Mouse (Mus musculus): ENCODE measurements at regions not wholly inside any gene's neighbourhood (a gene's known extent, or its start where the extent isn't known, plus 50 kb on each side); places are given as distances from the start of the nearest gene placed in this dataset.

- peak overlapping the region; percentile 8; the same call in 1 of the 2 replicates for H3K4me2 ChIP-seq (replicated peaks; ENCODE audit: low read depth, low read length, severe bottlenecking)
- DNase-seq (ENCODE audit: low spot score) = no peak
Measured at GRCm38 (mm10) chr7:68579216-68579615, 169.8 kb downstream of the Arrdc4 start.

GRCm38 (mm10) chr7:68571315-68571714, 177.7 kb downstream of the Arrdc4 start:
- no peak for DNase-seq (ENCODE audit: low spot score)
- Histone ChIP-seq H3K4me2 (replicated peaks; ENCODE audit: low read depth, low read length, severe bottlenecking) (no peak overlapping the region), H3K9ac (ENCODE audit: low read depth, low read length, severe bottlenecking) (no peak overlapping the region), H3K27ac (replicated peaks; ENCODE audit: low read depth, low read length) (no peak overlapping the region), H3K27me3 (ENCODE audit: control insufficient read depth, insufficient read depth, low read length) (no peaks in the 10 kb centered on the region), H3K36me3 (ENCODE audit: control insufficient read depth, insufficient read depth, low read length) (no peaks in the 10 kb centered on the region), H3K4me1 (ENCODE audit: control insufficient read depth, insufficient read depth, low read length) (no peaks in the 10 kb centered on the region), H3K4me3 (replicated peaks; ENCODE audit: low read length) (no peak overlapping the region), H3K9me3 (ENCODE audit: control insufficient read depth, low read length) (no peaks in the 10 kb centered on the region)
- no peak for ATAC-seq (ENCODE audit: low FRiP score, low read depth)
- WGBS = 73% methylated on average over 4 of the region's 4 CpGs
- no peak for TF ChIP-seq POLR2A (IDR thresholded peaks at IDR 0.05; ENCODE audit: borderline replicate concordance, extremely low read depth, insufficient read depth, insufficient read length)

More at GRCm38 (mm10) chr7:68579216-68579615, 169.8 kb downstream of the Arrdc4 start:
- no peak for TF ChIP-seq POLR2A (IDR thresholded peaks at IDR 0.05; ENCODE audit: borderline replicate concordance, extremely low read depth, insufficient read depth, insufficient read length)
- H3K4me3 ChIP-seq (replicated peaks; ENCODE audit: low read length) = no peak overlapping the region
- H3K27ac ChIP-seq (replicated peaks; ENCODE audit: low read depth, low read length) = no peak overlapping the region
- 35% methylated on average over 8 of the region's 8 CpGs for WGBS
- H3K9me3 ChIP-seq (ENCODE audit: control insufficient read depth, low read length) = no peaks in the 10 kb centered on the region
- no peaks in the 10 kb centered on the region for H3K4me1 ChIP-seq (ENCODE audit: control insufficient read depth, insufficient read depth, low read length)
- no peaks in the 10 kb centered on the region for H3K36me3 ChIP-seq (ENCODE audit: control insufficient read depth, insufficient read depth, low read length)
- H3K27me3 ChIP-seq (ENCODE audit: control insufficient read depth, insufficient read depth, low read length) = no peaks in the 10 kb centered on the region
- no peak for ATAC-seq (ENCODE audit: low FRiP score, low read depth)
- no peak overlapping the region for H3K9ac ChIP-seq (ENCODE audit: low read depth, low read length, severe bottlenecking)

GRCm38 (mm10) chr7:68568127-68568510, 180.9 kb downstream of the Arrdc4 start:
- Histone ChIP-seq H3K9ac (ENCODE audit: low read depth, low read length, severe bottlenecking) (no peak overlapping the region), H3K27ac (replicated peaks; ENCODE audit: low read depth, low read length) (no peak overlapping the region), H3K36me3 (ENCODE audit: control insufficient read depth, insufficient read depth, low read length) (no peaks in the 10 kb centered on the region), H3K4me1 (ENCODE audit: control insufficient read depth, insufficient read depth, low read length) (no peaks in the 10 kb centered on the region), H3K4me2 (replicated peaks; ENCODE audit: low read depth, low read length, severe bottlenecking) (no peak overlapping the region), H3K9me3 (ENCODE audit: control insufficient read depth, low read length) (no peaks in the 10 kb centered on the region), H3K27me3 (ENCODE audit: control insufficient read depth, insufficient read depth, low read length) (no peaks in the 10 kb centered on the region), H3K4me3 (replicated peaks; ENCODE audit: low read length) (no peak overlapping the region)
- DNase-seq (ENCODE audit: low spot score) (no peak), ATAC-seq (ENCODE audit: low FRiP score, low read depth) (no peak)
- WGBS = 31% methylated on average over 9 of the region's 9 CpGs
- no peak for TF ChIP-seq POLR2A (IDR thresholded peaks at IDR 0.05; ENCODE audit: borderline replicate concordance, extremely low read depth, insufficient read depth, insufficient read length)

- DNase-seq (ENCODE audit: low spot score) (no peak), ATAC-seq (ENCODE audit: low FRiP score, low read depth) (no peak)
- H3K36me3 ChIP-seq (ENCODE audit: control insufficient read depth, insufficient read depth, low read length) = no peaks in the 10 kb centered on the region
- H3K4me2 ChIP-seq (replicated peaks; ENCODE audit: low read depth, low read length, severe bottlenecking) = no peak overlapping the region
- H3K9me3 ChIP-seq (ENCODE audit: control insufficient read depth, low read length) = no peaks in the 10 kb centered on the region
- no peak overlapping the region for H3K4me3 ChIP-seq (replicated peaks; ENCODE audit: low read length)
- H3K27me3 ChIP-seq (ENCODE audit: control insufficient read depth, insufficient read depth, low read length) = no peaks in the 10 kb centered on the region
- H3K27ac ChIP-seq (replicated peaks; ENCODE audit: low read depth, low read length) = no peak overlapping the region
- WGBS = 35% methylated on average over 3 of the region's 3 CpGs
- TF ChIP-seq POLR2A (IDR thresholded peaks at IDR 0.05; ENCODE audit: borderline replicate concordance, extremely low read depth, insufficient read depth, insufficient read length) = no peak
- H3K4me1 ChIP-seq (ENCODE audit: control insufficient read depth, insufficient read depth, low read length) = no peaks in the 10 kb centered on the region
- no peak overlapping the region for H3K9ac ChIP-seq (ENCODE audit: low read depth, low read length, severe bottlenecking)
Measured at GRCm38 (mm10) chr7:68567452-68568126, 181.5 kb downstream of the Arrdc4 start.

GRCm38 (mm10) chr7:68559440-68560343, 189.3 kb downstream of the Arrdc4 start:
- Histone ChIP-seq H3K9ac (ENCODE audit: low read depth, low read length, severe bottlenecking) (no peak overlapping the region), H3K4me2 (replicated peaks; ENCODE audit: low read depth, low read length, severe bottlenecking) (no peak overlapping the region), H3K27me3 (ENCODE audit: control insufficient read depth, insufficient read depth, low read length) (no peaks in the 10 kb centered on the region; the same call in 1 of the 2 replicates), H3K9me3 (ENCODE audit: control insufficient read depth, low read length) (no peaks in the 10 kb centered on the region), H3K27ac (replicated peaks; ENCODE audit: low read depth, low read length) (no peak overlapping the region), H3K4me3 (replicated peaks; ENCODE audit: low read length) (no peak overlapping the region), H3K36me3 (ENCODE audit: control insufficient read depth, insufficient read depth, low read length) (no peaks in the 10 kb centered on the region), H3K4me1 (ENCODE audit: control insufficient read depth, insufficient read depth, low read length) (0 out of 2 replicates have a peak, but pooled peaks cover 3% of the 10 kb centered on the region)
- 16% methylated on average over 15 of the region's 15 CpGs for WGBS
- TF ChIP-seq POLR2A (IDR thresholded peaks at IDR 0.05; ENCODE audit: borderline replicate concordance, extremely low read depth, insufficient read depth, insufficient read length) = no peak
- DNase-seq (ENCODE audit: low spot score) = no peak
- ATAC-seq (ENCODE audit: low FRiP score, low read depth) = no peak
